Mouse (Mus musculus) lung, postnatal 0 days (tissue): ENCODE measurements at regions not wholly inside any gene's neighbourhood (a gene's known extent, or its start where the extent isn't known, plus 50 kb on each side); places are given as distances from the start of the nearest gene placed in this dataset.

ENCODE experiments used
- ATAC-seq: fragments of 200-750 bp; cut with Nextera tagmentation; 2 replicates; pipeline ENCODE4 v1.8.0; 2017; ENCODE audit warnings: moderate library complexity
- DNase-seq: peaks from one replicate; pipeline ENCODE4 v3.0.0-alpha.2; 2016; ENCODE audit warnings: low spot score
- H3K27ac ChIP-seq: fragments of 300-500 bp; sonication (generic); 2 replicates; pipeline ENCODE4 v1.5.1; 2014; ENCODE audit warnings: antibody characterized with exemption, mild to moderate bottlenecking, low read length, mixed read lengths
- H3K27me3 ChIP-seq: fragments of 300-500 bp; sonication (generic); replicated peaks from 2 replicates; pipeline ENCODE4 v1.6.1; 2014; ENCODE audit warnings: low read length, mixed read lengths; ENCODE audit not compliant: insufficient read depth
- H3K36me3 ChIP-seq: fragments of 300-500 bp; sonication (generic); 2 replicates; pipeline ENCODE4 v1.6.1; 2014; ENCODE audit warnings: low read length, mixed read lengths; ENCODE audit not compliant: insufficient read depth
- H3K4me1 ChIP-seq: fragments of 300-500 bp; sonication (generic); 2 replicates; pipeline ENCODE4 v1.6.1; 2014; ENCODE audit warnings: antibody characterized with exemption, low read depth, low read length, mixed read lengths; ENCODE audit not compliant: insufficient read depth
- H3K4me2 ChIP-seq: fragments of 300-500 bp; sonication (generic); replicated peaks from 2 replicates; pipeline ENCODE4 v1.6.1; 2014; ENCODE audit warnings: low read depth, mild to moderate bottlenecking, low read length, moderate library complexity, mixed read lengths
- H3K4me3 ChIP-seq: fragments of 300-500 bp; sonication (generic); 2 replicates; pipeline ENCODE4 v1.5.1; 2014; ENCODE audit warnings: low read depth, low read length
- H3K9ac ChIP-seq: fragments of 300-500 bp; sonication (generic); replicated peaks from 2 replicates; pipeline ENCODE4 v1.6.1; 2014; ENCODE audit warnings: low read depth, mild to moderate bottlenecking
- H3K9me3 ChIP-seq: fragments of 300-500 bp; sonication (generic); 2 replicates; pipeline ENCODE4 v1.6.1; 2016; ENCODE audit warnings: low read length, mixed read lengths
- CTCF ChIP-seq: IDR thresholded peaks from 2 replicates; pipeline ENCODE4 v1.5.1; 2016; ENCODE audit warnings: antibody characterized with exemption, mild to moderate bottlenecking
- EP300 ChIP-seq: IDR thresholded peaks from 2 replicates; pipeline ENCODE4 v1.6.1; 2016; ENCODE audit warnings: antibody characterized with exemption, mild to moderate bottlenecking, control low read depth
- WGBS: fragments of 180-500 bp; shearing (Covaris S2); extraction: QIAGEN DNeasy Blood & Tissue Kit; methylation state at CpG from one replicate; pipeline ENCODE4 v1.1.7; 2014; 5-methylcytosine and 5-hydroxymethylcytosine counted together

DNA sequence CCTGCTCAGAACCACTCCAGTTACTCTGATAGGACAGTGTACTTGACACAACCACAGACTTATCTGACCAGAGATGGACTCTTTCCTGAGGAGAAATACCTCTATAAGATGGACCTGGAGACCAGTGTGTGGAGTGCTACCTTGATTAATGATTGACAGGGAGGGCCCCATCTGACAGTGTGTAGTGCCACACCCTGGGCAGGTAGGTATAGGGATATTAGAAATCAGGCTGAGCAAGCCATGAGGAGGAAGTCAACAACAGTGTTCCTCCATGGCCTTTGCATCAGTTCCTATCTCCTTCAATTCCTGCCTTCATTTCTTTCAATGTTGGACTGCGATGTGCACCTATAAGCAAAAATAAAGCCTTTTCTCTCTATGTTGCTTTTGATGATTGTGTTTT, 429.4 kb upstream of the Tenm3 start:
- H3K4me1 ChIP-seq: no peaks in the 10 kb centered on the region
- no peaks in the 10 kb centered on the region for H3K27me3 ChIP-seq
- no peak overlapping the region for H3K4me2 ChIP-seq
- ATAC-seq (no peak), DNase-seq (no peak)
- no peaks in the 10 kb centered on the region for H3K36me3 ChIP-seq
- H3K27ac ChIP-seq: no peak overlapping the region
- H3K4me3 ChIP-seq: no peak overlapping the region
- TF ChIP-seq EP300 (no peak), CTCF (no peak)
- H3K9ac ChIP-seq: no peak overlapping the region
- WGBS: 84% methylated on average over 1 of the region's 1 CpGs
- no peaks in the 10 kb centered on the region for H3K9me3 ChIP-seq

- H3K27me3 ChIP-seq: no peaks in the 10 kb centered on the region
- 71% methylated on average over 6 of the region's 6 CpGs for WGBS
These were observed 419.7 kb upstream of the Tenm3 start for GRCm38 (mm10) chr8:49263416-49263815.

DNA sequence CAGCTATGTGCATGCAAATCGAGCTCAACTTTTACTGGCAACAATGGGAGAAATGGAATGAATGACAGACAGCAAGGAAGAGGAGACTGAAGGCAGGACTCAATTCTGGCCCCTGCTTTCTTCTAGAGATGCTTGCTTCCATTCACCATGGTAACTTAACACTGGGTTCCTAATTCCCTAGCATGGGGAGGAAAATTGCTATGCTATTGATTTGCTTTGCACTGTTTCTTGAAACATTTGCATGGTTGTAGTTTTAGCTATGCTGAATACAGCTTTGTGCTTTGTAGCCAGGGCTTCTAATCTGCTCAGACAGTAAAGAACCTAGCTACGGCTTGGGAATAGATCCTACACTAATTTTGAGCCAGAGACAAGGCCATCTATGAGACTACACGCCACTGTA, 419.0 kb upstream of the Tenm3 start:
- Histone ChIP-seq H3K9me3 (no peaks in the 10 kb centered on the region), H3K36me3 (no peaks in the 10 kb centered on the region), H3K27ac (no peak overlapping the region), H3K4me3 (no peak overlapping the region), H3K27me3 (no peaks in the 10 kb centered on the region), H3K4me1 (no peaks in the 10 kb centered on the region), H3K4me2 (no peak overlapping the region), H3K9ac (no peak overlapping the region)
- ATAC-seq: no peak
- no peak for DNase-seq
- no peak for TF ChIP-seq CTCF
- 72% methylated on average over 3 of the region's 3 CpGs for WGBS

More at GRCm38 (mm10) chr8:49263416-49263815, 419.7 kb upstream of the Tenm3 start:
- Histone ChIP-seq H3K9ac (no peak overlapping the region), H3K9me3 (no peaks in the 10 kb centered on the region), H3K36me3 (no peaks in the 10 kb centered on the region), H3K4me1 (no peaks in the 10 kb centered on the region), H3K4me3 (no peak overlapping the region), H3K4me2 (no peak overlapping the region), H3K27ac (no peak overlapping the region)
- no peak for TF ChIP-seq CTCF
- TF ChIP-seq EP300: no peak
- DNase-seq: no peak
- ATAC-seq: no peak

- Histone ChIP-seq H3K4me1 (no peaks in the 10 kb centered on the region), H3K9ac (no peak overlapping the region), H3K27ac (no peak overlapping the region), H3K4me2 (no peak overlapping the region), H3K4me3 (no peak overlapping the region), H3K36me3 (no peaks in the 10 kb centered on the region), H3K9me3 (no peaks in the 10 kb centered on the region), H3K27me3 (no peaks in the 10 kb centered on the region)
- WGBS: 71% methylated on average over 2 of the region's 2 CpGs
- TF ChIP-seq EP300: no peak
- no peak for TF ChIP-seq CTCF
- DNase-seq (no peak), ATAC-seq (no peak)
These were observed 412.2 kb upstream of the Tenm3 start for GRCm38 (mm10) chr8:49255954-49256353.

DNA sequence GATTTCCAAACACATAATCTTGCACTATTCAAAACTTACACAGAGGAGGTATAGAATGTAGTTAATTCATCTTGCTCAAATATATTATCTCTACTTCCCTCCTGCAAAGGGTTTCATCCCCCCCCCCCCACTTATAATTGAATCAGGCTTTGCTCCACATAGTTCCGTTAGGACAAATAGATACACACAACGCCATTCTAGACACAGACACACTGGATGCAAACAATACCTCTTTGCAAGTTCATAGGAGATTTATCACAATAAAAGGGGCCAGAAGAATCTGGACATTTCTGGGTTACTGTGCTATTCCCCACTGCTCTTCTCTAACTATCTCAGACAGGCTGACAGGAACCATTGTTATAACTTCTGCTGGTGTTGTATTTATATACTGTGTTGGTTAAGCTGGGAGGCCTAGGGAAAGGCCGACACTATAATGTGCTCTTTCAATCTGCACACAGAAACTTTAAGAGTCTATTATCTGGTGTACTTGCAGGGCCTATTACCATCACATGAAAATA, 410.6 kb upstream of the Tenm3 start:
- Histone ChIP-seq H3K9me3 (no peaks in the 10 kb centered on the region), H3K9ac (no peak overlapping the region), H3K27me3 (no peaks in the 10 kb centered on the region), H3K4me2 (no peak overlapping the region), H3K27ac (no peak overlapping the region), H3K36me3 (no peaks in the 10 kb centered on the region), H3K4me3 (no peak overlapping the region), H3K4me1 (no peaks in the 10 kb centered on the region)
- ATAC-seq: no peak
- TF ChIP-seq EP300: no peak
- no peak for DNase-seq
- 73% methylated on average over 3 of the region's 3 CpGs for WGBS

DNA sequence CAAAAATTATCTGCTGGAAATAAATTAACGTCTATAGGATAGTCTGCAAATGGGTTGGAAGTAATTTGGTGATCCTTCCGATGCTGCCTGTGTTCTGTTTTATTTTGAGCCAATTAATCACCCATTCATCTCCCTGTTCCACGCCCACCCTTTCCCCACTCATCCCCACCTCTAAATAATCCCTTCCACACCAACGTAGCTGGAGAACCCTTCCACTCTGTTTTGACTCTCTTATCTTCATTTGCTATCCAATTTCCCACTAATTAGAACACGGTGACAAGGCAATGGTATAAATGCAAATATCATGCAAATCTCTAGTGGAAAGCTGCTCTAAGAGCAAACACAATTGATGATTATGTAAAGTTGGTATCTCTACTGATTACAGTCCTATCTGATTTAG, 399.3 kb upstream of the Tenm3 start:
- H3K27ac ChIP-seq: no peak overlapping the region
- no peak for TF ChIP-seq CTCF
- H3K4me2 ChIP-seq: no peak overlapping the region
- H3K9me3 ChIP-seq: no peaks in the 10 kb centered on the region
- H3K36me3 ChIP-seq: no peaks in the 10 kb centered on the region
- ATAC-seq: no peak
- no peaks in the 10 kb centered on the region for H3K27me3 ChIP-seq
- no peak overlapping the region for H3K4me3 ChIP-seq
- no peak overlapping the region for H3K9ac ChIP-seq
- WGBS: 53% methylated on average over 5 of the region's 5 CpGs
- no peaks in the 10 kb centered on the region for H3K4me1 ChIP-seq
- no peak for DNase-seq

- Histone ChIP-seq H3K4me3 (no peak overlapping the region), H3K4me1 (no peaks in the 10 kb centered on the region), H3K27me3 (no peaks in the 10 kb centered on the region), H3K27ac (no peak overlapping the region), H3K9me3 (no peaks in the 10 kb centered on the region), H3K9ac (no peak overlapping the region), H3K36me3 (no peaks in the 10 kb centered on the region), H3K4me2 (no peak overlapping the region)
- 68% methylated on average over 4 of the region's 4 CpGs for WGBS
- DNase-seq (no peak), ATAC-seq (no peak)
- no peak for TF ChIP-seq CTCF
- no peak for TF ChIP-seq EP300
These were observed 393.0 kb upstream of the Tenm3 start for GRCm38 (mm10) chr8:49236822-49237071.
